Mouse (Mus musculus): ENCODE data around the gene Plk3.
"Not testable (repeated sequence)": the region's sequence is repeated elsewhere in the genome, so short reads cannot be mapped to it uniquely, and the experiment has no call there.

Plk3 gene

GRCm38 (mm10) chr4:117133817-117134600 lies at the start of gene Plk3:
Gene Plk3, minus strand, starts transcription at chr4:117133963.
- peak; percentile 98 for DNase-seq

GRCm38 (mm10) chr4:117182759-117183096 lies 49.0 kb upstream of the Plk3 start:
- DNase-seq: not testable (repeated sequence)

- peak; percentile 85 for DNase-seq
Observed at GRCm38 (mm10) chr4:117181863-117182758, 48.3 kb upstream of the Plk3 start, which contains the start of gene Kif2c. Gene Kif2c, minus strand, starts transcription at chr4:117182639.

GRCm38 (mm10) chr4:117169936-117170335 lies 36.2 kb upstream of the Plk3 start:
- no peak for DNase-seq

GRCm38 (mm10) chr4:117161183-117161582 lies 27.4 kb upstream of the Plk3 start:
- no peak for DNase-seq

GRCm38 (mm10) chr4:117159666-117160065 lies 25.9 kb upstream of the Plk3 start:
- no peak for DNase-seq

- no peak for DNase-seq
Observed at GRCm38 (mm10) chr4:117156372-117156771, 22.6 kb upstream of the Plk3 start.

- DNase-seq: peak; percentile 81
Observed at GRCm38 (mm10) chr4:117155792-117156355, 22.1 kb upstream of the Plk3 start, which contains the start of gene Rps8. Gene Rps8, minus strand, starts transcription at chr4:117156243.

GRCm38 (mm10) chr4:117155020-117155791 lies 21.4 kb upstream of the Plk3 start:
- DNase-seq: no peak

GRCm38 (mm10) chr4:117152714-117153113 lies 19.0 kb upstream of the Plk3 start:
- DNase-seq: no peak

- no peak for DNase-seq
Observed at GRCm38 (mm10) chr4:117151416-117151815, 17.7 kb upstream of the Plk3 start.

- no peak for DNase-seq
Observed at GRCm38 (mm10) chr4:117150212-117150733, 16.5 kb upstream of the Plk3 start.

GRCm38 (mm10) chr4:117149291-117150211 lies 15.8 kb upstream of the Plk3 start:
- DNase-seq: no peak

GRCm38 (mm10) chr4:117148815-117149214 lies 15.1 kb upstream of the Plk3 start:
- no peak for DNase-seq

- DNase-seq: no peak
Observed at GRCm38 (mm10) chr4:117148047-117148713, 14.4 kb upstream of the Plk3 start.

- DNase-seq: peak; percentile 76
Observed at GRCm38 (mm10) chr4:117146176-117146575, 12.4 kb upstream of the Plk3 start.

GRCm38 (mm10) chr4:117145248-117145647 lies 11.5 kb upstream of the Plk3 start:
- DNase-seq: no peak

GRCm38 (mm10) chr4:117143023-117143422 lies 9.3 kb upstream of the Plk3 start:
- DNase-seq: no peak

- no peak for DNase-seq
Observed at GRCm38 (mm10) chr4:117140613-117141012, 6.8 kb upstream of the Plk3 start.

- DNase-seq: no peak
Observed at GRCm38 (mm10) chr4:117139217-117139612, 5.5 kb upstream of the Plk3 start.
